Mouse (Mus musculus) MEL (cell line): Measurements from ENCODE around the gene Gpr35. TPM values are rescaled to one million over a fixed set of nuclear protein-coding genes. Genes with fewer than 3 reads are reported as not detected.

Experiments
- DNase-seq: peaks from one replicate; pipeline ENCODE4 v3.0.0; 2011; ENCODE audit warnings: low read depth, low spot score
- H3K27ac ChIP-seq: 2 replicates; pipeline ENCODE4 v1.5.1; 2012; ENCODE audit warnings: low read depth, mild to moderate bottlenecking, control low read depth, low read length, moderate library complexity; ENCODE audit not compliant: control insufficient read depth
- H3K27me3 ChIP-seq, 2 experiments: fragments of 150-350 bp in 1 of 2; sonication (generic) in 1 of 2; 2 replicates each; pipeline ENCODE4 v1.6.1; 2012; ENCODE audit warnings: low read length in 2 of 2, mild to moderate bottlenecking in 2 of 2, improper control_type of control experiment in 1 of 2, moderate library complexity in 1 of 2; ENCODE audit not compliant: insufficient read depth in 2 of 2, control insufficient read depth in 1 of 2
- H3K36me3 ChIP-seq, 2 experiments: 2 replicates each; pipeline ENCODE4 v1.6.1; 2012 to 2014; ENCODE audit warnings: low read length in 2 of 2, improper control_type of control experiment in 1 of 2, inconsistent platforms in 1 of 2, mild to moderate bottlenecking in 1 of 2; ENCODE audit not compliant: insufficient read depth in 2 of 2, control insufficient read depth in 1 of 2
- H3K4me1 ChIP-seq, 2 experiments: fragments of 150-350 bp in 1 of 2; sonication (generic) in 1 of 2; 2 replicates each; pipeline ENCODE4 v1.6.1; 2012; ENCODE audit warnings: low read length in 2 of 2, improper control_type of control experiment in 1 of 2, mild to moderate bottlenecking in 1 of 2; ENCODE audit not compliant: insufficient read depth in 2 of 2, control insufficient read depth in 1 of 2
- H3K4me3 ChIP-seq, 2 experiments: fragments of 150-350 bp in 1 of 2; sonication (generic) in 1 of 2; 2 replicates each; pipeline ENCODE4 v1.5.1; 2012; ENCODE audit warnings: low read depth in 2 of 2, low read length in 2 of 2, mild to moderate bottlenecking in 2 of 2, moderate library complexity in 2 of 2, control low read depth in 1 of 2, improper control_type of control experiment in 1 of 2; ENCODE audit not compliant: control insufficient read depth in 1 of 2, insufficient read depth in 1 of 2
- H3K79me2 ChIP-seq: 2 replicates; pipeline ENCODE4 v1.6.1; 2012; ENCODE audit warnings: mild to moderate bottlenecking, low read length, moderate library complexity; ENCODE audit not compliant: control insufficient read depth, poor library complexity, insufficient read depth
- H3K9ac ChIP-seq: 2 replicates; pipeline ENCODE4 v1.6.1; 2012; ENCODE audit warnings: low read depth, mild to moderate bottlenecking, control low read depth, low read length, moderate library complexity; ENCODE audit not compliant: control insufficient read depth, poor library complexity, severe bottlenecking
- H3K9me3 ChIP-seq: fragments of 150-350 bp; sonication (generic); replicated peaks from 2 replicates; pipeline ENCODE4 v1.6.1; 2012; ENCODE audit warnings: mild to moderate bottlenecking, low read length, improper control_type of control experiment, moderate library complexity; ENCODE audit not compliant: insufficient read depth
- BHLHE40 ChIP-seq: IDR thresholded peaks from 2 replicates; pipeline ENCODE4 v1.6.1; 2012; ENCODE audit warnings: low read depth, mild to moderate bottlenecking, inconsistent platforms, low read length, improper control_type of control experiment, borderline replicate concordance
- CHD1 ChIP-seq: IDR thresholded peaks from 2 replicates; pipeline ENCODE4 v1.6.1; 2012; ENCODE audit warnings: low read depth, mild to moderate bottlenecking, inconsistent platforms, low read length, improper control_type of control experiment
- CHD2 ChIP-seq: IDR thresholded peaks from 2 replicates; pipeline ENCODE4 v1.6.1; 2011; ENCODE audit warnings: low read length, improper control_type of control experiment
- ELF1 ChIP-seq: IDR thresholded peaks from 2 replicates; pipeline ENCODE4 v1.6.1; 2014; ENCODE audit warnings: low read depth, mild to moderate bottlenecking, inconsistent platforms, low read length, improper control_type of control experiment, moderate library complexity
- EP300 ChIP-seq, 2 experiments: IDR thresholded peaks; 2 replicates each; pipeline ENCODE4 v1.6.1; 2011; ENCODE audit warnings: improper control_type of control experiment in 2 of 2, low read length in 2 of 2, low read depth in 1 of 2, mild to moderate bottlenecking in 1 of 2
- GABPA ChIP-seq: IDR thresholded peaks from 2 replicates; pipeline ENCODE4 v1.6.1; 2012; ENCODE audit warnings: low read depth, mild to moderate bottlenecking, inconsistent platforms, low read length, improper control_type of control experiment, moderate library complexity
- HCFC1 ChIP-seq: IDR thresholded peaks from 2 replicates; pipeline ENCODE4 v1.6.1; 2012; ENCODE audit warnings: low read depth, mild to moderate bottlenecking, inconsistent platforms, low read length, improper control_type of control experiment, moderate library complexity
- KAT2A ChIP-seq: conservative IDR thresholded peaks from 2 replicates; pipeline ENCODE4 v1.6.1; 2012; ENCODE audit warnings: low read depth, low read length, improper control_type of control experiment, inconsistent platforms
- MAFK ChIP-seq: IDR thresholded peaks from 2 replicates; pipeline ENCODE4 v1.6.1; 2011; ENCODE audit warnings: low read depth, mild to moderate bottlenecking, low read length, improper control_type of control experiment, borderline replicate concordance
- MAX ChIP-seq: IDR thresholded peaks from 2 replicates; pipeline ENCODE4 v1.6.1; 2011; ENCODE audit warnings: low read length, improper control_type of control experiment
- MAZ ChIP-seq: IDR thresholded peaks from 2 replicates; pipeline ENCODE4 v1.6.1; 2012; ENCODE audit warnings: low read depth, mild to moderate bottlenecking, inconsistent platforms, low read length, improper control_type of control experiment
- MEF2A ChIP-seq: IDR thresholded peaks from 2 replicates; pipeline ENCODE4 v1.6.1; 2014; ENCODE audit warnings: low read depth, mild to moderate bottlenecking, inconsistent platforms, low read length, improper control_type of control experiment; ENCODE audit not compliant: poor library complexity, insufficient replicate concordance, severe bottlenecking; ENCODE audit errors: extremely low read depth
- MYB ChIP-seq: IDR thresholded peaks from 2 replicates; pipeline ENCODE4 v1.6.1; 2011; ENCODE audit warnings: mild to moderate bottlenecking, low read depth, low read length, improper control_type of control experiment
- NELFE ChIP-seq: IDR thresholded peaks from 2 replicates; pipeline ENCODE4 v1.6.1; 2011; ENCODE audit warnings: low read depth, low read length, improper control_type of control experiment
- NRF1 ChIP-seq: IDR thresholded peaks from 2 replicates; pipeline ENCODE4 v1.6.1; 2014; ENCODE audit warnings: low read depth, mild to moderate bottlenecking, inconsistent platforms, low read length, improper control_type of control experiment, moderate library complexity; ENCODE audit not compliant: poor library complexity, insufficient read depth, severe bottlenecking
- POLR2AphosphoS2 ChIP-seq: IDR thresholded peaks from 2 replicates; pipeline ENCODE4 v1.6.1; 2011; ENCODE audit warnings: low read length, improper control_type of control experiment
- RAD21 ChIP-seq: IDR thresholded peaks from 2 replicates; pipeline ENCODE4 v1.6.1; 2011; ENCODE audit warnings: mild to moderate bottlenecking, low read depth, low read length, improper control_type of control experiment
- RCOR1 ChIP-seq: IDR thresholded peaks from 2 replicates; pipeline ENCODE4 v1.6.1; 2012; ENCODE audit warnings: low read depth, mild to moderate bottlenecking, inconsistent platforms, low read length, improper control_type of control experiment
- SMC3 ChIP-seq: IDR thresholded peaks from 2 replicates; pipeline ENCODE4 v1.6.1; 2011; ENCODE audit warnings: low read depth, low read length, improper control_type of control experiment
- TAL1 ChIP-seq: IDR thresholded peaks from 2 replicates; pipeline ENCODE4 v1.6.1; 2012; ENCODE audit warnings: mild to moderate bottlenecking, inconsistent platforms, low read length, moderate library complexity, mixed read lengths
- UBTF ChIP-seq: IDR thresholded peaks from 2 replicates; pipeline ENCODE4 v1.6.1; 2012; ENCODE audit warnings: low read depth, mild to moderate bottlenecking, inconsistent platforms, low read length, improper control_type of control experiment, moderate library complexity, borderline replicate concordance; ENCODE audit not compliant: insufficient read depth
- USF1 ChIP-seq: IDR thresholded peaks from 2 replicates; pipeline ENCODE4 v1.6.1; 2014; ENCODE audit warnings: low read depth, mild to moderate bottlenecking, inconsistent platforms, low read length, improper control_type of control experiment, moderate library complexity
- USF2 ChIP-seq, 2 experiments: IDR thresholded peaks; 2 replicates each; pipeline ENCODE4 v1.6.1; 2011 to 2012; ENCODE audit warnings: improper control_type of control experiment in 2 of 2, low read length in 2 of 2, borderline replicate concordance in 1 of 2, inconsistent platforms in 1 of 2, low read depth in 1 of 2, mild to moderate bottlenecking in 1 of 2; ENCODE audit not compliant: insufficient read depth in 1 of 2
- ZKSCAN1 ChIP-seq: IDR thresholded peaks from 2 replicates; pipeline ENCODE4 v1.6.1; 2012; ENCODE audit warnings: low read depth, mild to moderate bottlenecking, inconsistent platforms, low read length, improper control_type of control experiment, moderate library complexity
- polyA plus RNA-seq, 2 experiments: library from polyadenylated mRNA; stranded (reverse) in 1 of 2; unstranded in 1 of 2; fragments of >175 nt in 1 of 2; fragments of >200 nt in 1 of 2; gene quantifications; 2 replicates each; pipeline versions ENCODE4 v1.2.1 to v1.2.4; 2012; ENCODE audit warnings: low replicate concordance in 2 of 2, low read depth in 1 of 2; ENCODE audit not compliant: insufficient read length in 2 of 2, insufficient read depth in 1 of 2, missing spikeins in 1 of 2
- total RNA-seq: library from RNA; depleted of rRNA; stranded (reverse); fragments of 300-350 nt; gene quantifications from 2 replicates; pipeline ENCODE4 v1.2.3, GENCODE M21; 2012

The Gpr35 gene
- total and polyA plus RNA-seq, 3 experiments = 0.22 TPM; not detected in 2

GRCm38 (mm10) chr1:92914993-92915392, 35.7 kb upstream of the Gpr35 start:
- Histone ChIP-seq H3K27me3 (no peaks in the 10 kb centered on the region), H3K4me1 (peaks cover 2 to 15% of the 10 kb centered on the region in 2 experiments; a peak in 2 of 4 replicates), H3K79me2 (peaks cover 21% of the 10 kb centered on the region), H3K9me3 (no peaks in the 10 kb centered on the region), H3K27ac (no peak overlapping the region), H3K9ac (no peak overlapping the region), H3K4me3 (no peak overlapping the region), H3K36me3 (no peaks in the 10 kb centered on the region; a peak in 1 of 4 replicates)
- DNase-seq = no peak
- TF ChIP-seq ZKSCAN1 (no peak), ELF1 (no peak), MEF2A (no peak), HCFC1 (no peak), TAL1 (no peak), CHD1 (no peak), RCOR1 (no peak), MAX (no peak), MAZ (no peak), EP300 (IDR thresholded peaks at IDR 0.05; ENCODE audit: low read depth in 1 of 2, low read length in 2 of 2) (no peak), USF2 (IDR thresholded peaks at IDR 0.05; ENCODE audit: borderline replicate concordance in 1 of 2, insufficient read depth in 1 of 2, low read depth in 1 of 2, low read length in 2 of 2) (no peak)

- H3K27me3 ChIP-seq = no peaks in the 10 kb centered on the region
- H3K79me2 ChIP-seq = peaks cover 4% of the 10 kb centered on the region; the same call in 1 of the 2 replicates
- no peaks in the 10 kb centered on the region for H3K9me3 ChIP-seq
- no peak overlapping the region for H3K4me3 ChIP-seq
- no peak overlapping the region for H3K27ac ChIP-seq
- no peaks in the 10 kb centered on the region; a peak in 1 of 4 replicates for H3K36me3 ChIP-seq
- no peak overlapping the region for H3K9ac ChIP-seq
- DNase-seq = no peak
- no peak for TF ChIP-seq NELFE
- no peak for TF ChIP-seq MAFK
- TF ChIP-seq SMC3 = no peak
- no peak for TF ChIP-seq USF1
- no peak for TF ChIP-seq GABPA
- TF ChIP-seq UBTF = no peak
- TF ChIP-seq USF2 (IDR thresholded peaks at IDR 0.05; ENCODE audit: borderline replicate concordance in 1 of 2, insufficient read depth in 1 of 2, low read depth in 1 of 2, low read length in 2 of 2) = no peak
- TF ChIP-seq NRF1 = no peak
- no peak for TF ChIP-seq BHLHE40
- no peak for TF ChIP-seq MYB
- TF ChIP-seq POLR2AphosphoS2 = no peak
- no peak for TF ChIP-seq TAL1
- TF ChIP-seq RAD21 = no peak
- TF ChIP-seq CHD2 = no peak
- TF ChIP-seq KAT2A = no peak
- peaks cover 2 to 13% of the 10 kb centered on the region in 2 experiments; a peak in 3 of 4 replicates for H3K4me1 ChIP-seq
Observed at GRCm38 (mm10) chr1:92916725-92917124, 33.9 kb upstream of the Gpr35 start.
